Mouse (Mus musculus) adrenal gland, postnatal 4 days (tissue): ENCODE data around the gene Capn5. TPM values are rescaled to one million over a fixed set of nuclear protein-coding genes. Genes with fewer than 3 reads are reported as not detected.

ENCODE experiments used
- DNase-seq, 2 experiments: peaks; one replicate each; pipeline ENCODE4 v3.0.0; 2021 to 2022; ENCODE audit warnings: low spot score in 2 of 2, mixed read lengths in 2 of 2
- total RNA-seq, 2 experiments: library from RNA; stranded (reverse); gene quantifications; 2 replicates each; pipeline ENCODE4 v1.2.3; 2021

Capn5 gene
- total RNA-seq, 2 experiments from 2014 or later: 15.6 to 18.7 TPM

DNA sequence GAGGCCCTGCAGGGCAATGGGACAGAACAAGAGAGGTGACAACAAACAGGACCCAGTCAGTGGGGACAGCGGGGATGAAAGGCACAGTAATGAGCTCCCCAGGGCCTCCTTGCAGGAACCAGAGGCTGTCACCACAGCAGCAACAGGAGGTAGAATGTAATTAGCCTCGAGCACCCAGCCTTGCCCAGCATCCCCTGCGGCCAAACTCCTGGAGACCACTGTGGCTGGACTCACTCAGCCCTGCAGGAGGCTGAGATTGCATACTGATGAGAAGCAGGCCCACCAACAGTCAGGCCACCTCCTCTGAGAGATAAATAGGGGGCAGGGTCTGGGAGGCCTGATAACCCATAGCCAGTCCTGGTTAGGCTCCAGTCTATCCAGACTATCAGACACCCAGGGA is 28.3 kb downstream of the Capn5 start:
- no peak for DNase-seq

DNA sequence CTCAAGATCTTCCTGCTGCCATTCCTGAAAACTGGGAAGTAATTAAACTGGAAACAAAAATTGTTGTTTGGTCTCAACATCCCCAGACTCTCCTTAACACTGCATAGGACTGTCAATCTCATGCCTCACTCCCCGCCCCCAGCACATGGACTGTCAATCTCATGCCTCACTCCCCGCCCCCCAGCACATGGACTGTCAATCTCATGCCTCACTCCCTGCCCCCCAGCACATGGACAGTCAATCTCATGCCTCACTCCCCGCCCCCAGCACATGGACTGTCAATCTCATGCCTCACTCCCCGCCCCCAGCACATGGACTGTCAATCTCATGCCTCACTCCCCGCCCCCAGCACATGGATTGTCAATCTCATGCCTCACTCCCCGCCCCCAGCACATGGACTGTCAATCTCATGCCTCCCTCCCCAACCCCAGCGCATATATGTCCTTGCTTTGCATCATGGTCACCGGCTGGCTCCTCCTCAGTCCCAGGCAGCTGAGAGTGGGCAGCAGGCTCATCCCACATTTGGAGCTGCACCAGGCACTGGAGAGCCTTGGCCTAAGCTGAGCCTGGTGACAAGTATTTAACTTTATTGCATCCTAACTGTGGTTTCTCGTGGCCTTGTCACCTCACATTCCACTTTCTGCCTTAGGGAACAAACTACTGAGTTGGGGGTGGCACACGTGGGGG is 29.2 kb downstream of the Capn5 start:
- no peak for DNase-seq

DNA sequence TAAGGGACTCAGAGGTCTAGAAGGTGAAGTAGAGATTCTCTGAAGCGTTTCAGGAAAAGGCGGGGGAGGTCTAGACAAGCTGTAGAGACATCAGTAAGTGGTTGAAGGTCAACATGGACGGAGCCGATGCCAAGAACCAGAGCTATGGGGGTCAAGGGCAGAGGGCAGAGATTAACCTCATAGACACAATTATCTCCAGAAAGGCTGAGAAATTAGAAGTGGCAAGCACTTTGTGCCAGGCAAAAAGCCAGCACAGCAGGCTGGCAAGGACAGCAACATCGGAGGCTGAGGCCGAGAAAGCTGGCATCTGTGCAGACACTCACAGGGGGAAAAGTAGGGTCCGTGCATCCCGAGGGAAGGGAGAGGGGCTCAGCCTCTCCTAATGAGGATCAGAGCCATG is 30.3 kb downstream of the Capn5 start:
- peak in 1 of 2 experiments; percentile 28 for DNase-seq

DNA sequence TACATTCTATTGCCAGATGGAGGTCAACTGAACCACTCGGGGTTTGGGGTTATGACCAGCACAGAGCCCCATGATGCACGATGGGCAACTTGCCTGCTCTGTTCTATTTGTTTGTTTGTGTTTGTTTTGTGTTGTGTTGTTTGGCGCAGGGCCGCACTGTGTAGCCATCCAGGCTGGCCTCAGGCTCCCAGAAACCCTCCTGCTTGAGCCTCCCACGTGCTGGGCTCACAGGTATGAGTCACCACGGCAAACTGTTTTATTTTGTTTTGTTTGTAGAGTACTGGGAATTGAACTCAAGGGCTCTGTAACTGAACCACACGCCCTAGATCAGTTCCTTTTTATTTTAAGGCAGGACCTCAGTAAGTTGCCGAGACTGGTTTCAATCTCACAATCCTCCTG is 31.6 kb downstream of the Capn5 start:
- DNase-seq: no peak

DNA sequence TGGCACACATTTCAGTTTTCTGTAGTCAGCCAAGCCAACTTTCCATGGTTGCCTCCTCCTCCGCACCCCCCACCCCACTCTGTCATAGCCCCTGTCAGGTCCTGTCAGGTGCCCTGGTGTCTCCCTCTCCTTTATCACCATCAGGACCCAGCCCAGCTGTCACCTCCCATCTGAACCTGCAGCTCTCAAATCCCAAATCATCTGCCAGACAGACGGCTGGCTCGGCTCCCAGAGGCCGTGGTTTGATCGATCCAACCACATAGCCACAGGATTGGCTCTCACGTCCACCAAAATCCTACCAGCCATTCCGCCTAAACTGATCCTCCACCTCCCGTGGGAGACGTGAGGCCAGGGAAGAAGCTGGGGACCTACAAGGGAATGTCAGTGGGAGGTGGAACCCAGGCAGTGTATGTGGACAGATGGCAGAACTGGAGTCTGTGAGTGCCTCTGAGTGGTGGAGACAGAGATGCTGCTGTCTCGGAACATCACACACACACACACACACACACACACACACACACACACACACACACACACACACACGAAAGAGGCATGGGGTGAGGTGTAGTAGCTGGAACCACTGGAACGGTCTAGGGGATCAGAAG is 32.1 kb downstream of the Capn5 start:
- no peak for DNase-seq

DNA sequence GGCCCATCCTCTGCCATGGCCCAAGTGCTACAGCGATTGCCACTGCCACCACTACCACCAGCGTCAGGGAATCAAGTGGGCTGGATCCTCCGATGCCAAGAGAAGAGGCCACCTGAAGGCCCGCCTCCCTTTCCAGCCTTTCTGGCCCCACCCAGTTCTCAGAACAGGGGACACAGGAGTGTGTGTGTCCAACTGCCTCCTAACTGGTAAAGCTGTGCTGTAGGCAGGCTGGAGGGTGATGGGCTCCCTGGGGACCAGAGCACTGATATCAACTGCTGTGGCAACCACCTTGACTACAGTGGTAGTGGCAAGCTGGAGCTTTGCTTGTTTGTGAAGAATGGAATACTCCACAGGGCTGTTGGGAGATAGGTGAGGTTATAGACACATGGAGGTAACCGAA is 32.7 kb downstream of the Capn5 start, which contains the start of gene Omp:
TSS of gene Omp (minus strand) at position 101 of the 400 bp plus-strand sequence.
- DNase-seq: no peak

DNA sequence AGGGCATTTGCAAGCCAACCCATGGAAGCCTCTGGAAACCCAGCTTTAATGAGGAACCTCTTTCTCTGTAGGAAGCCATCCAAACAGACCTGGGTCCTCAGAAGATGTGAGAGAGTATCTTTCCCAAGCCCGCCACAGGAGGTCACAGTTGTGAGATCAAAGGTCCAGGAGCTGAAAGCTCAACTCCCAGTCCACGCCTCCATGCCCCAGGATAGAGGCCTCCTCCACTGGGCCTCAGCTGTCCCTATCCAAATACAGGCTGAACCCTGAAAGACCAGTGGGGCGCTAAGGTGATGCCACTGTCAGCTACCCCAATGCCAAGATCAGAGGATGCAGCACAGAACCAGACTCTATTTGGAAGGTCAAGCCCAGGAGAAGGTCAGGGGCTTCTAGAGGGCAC is 35.4 kb downstream of the Capn5 start:
- no peak for DNase-seq

DNA sequence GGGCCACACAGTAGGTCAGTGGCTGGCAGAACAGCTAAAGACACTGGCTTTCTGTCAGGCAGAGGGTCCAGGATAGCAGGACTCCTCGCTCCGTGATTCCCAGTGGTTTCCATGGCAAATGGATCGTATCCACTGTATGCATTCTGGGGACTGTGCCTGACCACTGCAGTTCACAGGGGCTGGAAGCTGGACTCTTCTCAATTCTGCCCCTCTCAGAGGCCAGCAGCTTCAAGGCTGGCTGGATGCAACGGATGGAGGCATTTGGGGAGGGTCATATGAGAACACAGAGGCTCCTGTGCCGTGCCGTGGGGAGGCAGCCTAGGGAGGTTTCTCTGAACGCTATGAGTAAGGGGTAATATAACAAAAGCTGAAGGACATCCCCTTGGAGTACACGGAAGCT is 35.8 kb downstream of the Capn5 start:
- DNase-seq: no peak

DNA sequence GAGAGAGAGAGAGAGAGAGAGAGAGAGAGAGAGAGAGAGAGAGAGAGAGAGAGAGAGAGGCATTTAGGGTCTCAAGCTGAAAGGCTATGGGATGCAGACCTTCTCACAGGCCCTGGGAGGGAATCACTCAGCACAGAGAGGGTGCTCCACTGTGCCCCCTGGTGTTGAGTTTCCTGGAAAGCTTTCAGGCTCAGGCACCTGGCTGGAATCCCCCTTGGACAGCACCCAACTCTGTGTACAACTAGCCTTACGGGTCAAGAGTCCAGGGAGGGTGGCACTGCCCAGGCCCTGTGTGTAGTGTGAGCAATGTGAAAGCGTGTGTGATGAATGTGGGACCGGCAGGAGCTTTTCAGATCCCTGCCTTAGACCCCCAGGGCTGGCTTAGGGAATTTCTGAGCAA is 36.9 kb downstream of the Capn5 start:
- DNase-seq: no peak

DNA sequence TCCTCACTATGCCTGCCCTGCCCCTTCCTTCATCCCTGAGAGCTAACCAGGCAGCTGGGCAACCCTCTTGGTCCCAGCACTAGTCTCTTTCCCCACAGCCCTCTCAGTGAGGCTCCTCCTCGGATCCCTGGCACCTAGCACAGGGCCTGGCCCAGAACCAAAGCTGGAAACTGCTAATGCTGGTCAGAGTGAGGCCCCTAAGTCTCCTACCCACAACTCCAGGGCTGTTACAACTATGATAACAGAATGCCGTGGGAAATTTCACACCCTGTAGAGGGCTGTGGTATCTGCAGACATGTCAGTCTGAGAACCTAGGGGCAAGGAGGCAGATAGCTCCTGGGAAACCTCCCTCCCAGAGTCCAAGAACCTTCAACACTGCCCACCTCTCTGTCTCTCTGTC is 37.5 kb downstream of the Capn5 start:
- no peak for DNase-seq

DNA sequence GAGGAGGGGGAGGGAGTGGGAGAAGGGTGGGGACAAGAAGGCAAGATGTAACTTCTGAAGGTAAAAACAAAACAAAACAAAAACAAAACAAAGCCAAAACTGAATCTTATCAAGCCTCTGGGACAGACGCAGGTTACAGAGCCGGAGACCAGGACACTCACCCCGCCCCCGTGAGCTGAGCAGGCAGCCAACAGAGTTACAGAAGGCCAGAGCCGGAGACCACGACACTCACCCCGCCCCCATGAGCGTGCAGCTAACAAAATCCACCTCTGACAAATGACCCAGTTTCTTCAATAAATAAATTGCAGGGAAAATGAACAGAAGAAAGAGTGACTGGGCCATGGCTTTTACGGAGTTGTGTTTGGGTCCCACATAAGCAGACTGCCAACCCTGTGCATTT is 38.9 kb downstream of the Capn5 start:
- no peak for DNase-seq

DNA sequence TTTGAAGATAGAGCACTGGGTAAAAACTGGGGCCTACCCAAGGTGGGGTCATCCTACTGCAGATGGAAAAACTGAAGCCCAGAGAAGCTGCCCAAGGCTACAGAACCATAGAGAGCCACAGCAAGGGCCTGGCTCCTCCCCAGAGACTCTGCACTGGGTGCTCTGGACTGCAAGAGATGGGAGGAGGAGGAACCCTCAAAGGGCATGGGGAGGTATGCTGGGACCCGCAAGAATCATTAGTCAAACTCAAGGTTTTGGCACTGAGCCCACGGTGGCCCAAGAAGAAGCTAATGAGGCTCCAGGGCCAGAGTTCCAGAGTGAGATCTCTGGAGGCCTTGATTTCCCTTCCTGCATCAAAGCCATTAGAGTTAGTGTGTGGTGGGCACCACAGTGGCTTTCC is 40.1 kb downstream of the Capn5 start:
- no peak for DNase-seq

DNA sequence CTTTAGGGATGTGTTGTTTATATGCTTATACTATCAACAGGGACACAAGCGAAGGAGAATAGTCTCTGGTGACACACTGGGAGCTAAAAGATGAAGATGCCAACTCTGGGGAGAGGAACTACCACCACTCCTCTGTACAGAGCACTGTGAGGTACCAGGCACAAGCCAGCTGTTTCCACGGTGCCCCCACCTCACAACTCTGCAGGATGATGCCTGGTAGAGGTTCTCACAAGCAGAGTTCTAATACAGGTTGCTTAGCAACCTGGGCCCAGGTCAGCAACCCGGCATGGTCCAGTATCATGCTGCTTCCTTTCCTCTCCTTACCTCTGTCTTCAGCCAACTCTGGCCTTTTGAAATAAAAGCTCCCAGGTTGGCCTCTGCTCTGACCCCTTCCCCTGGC is 40.5 kb downstream of the Capn5 start:
- DNase-seq: no peak

DNA sequence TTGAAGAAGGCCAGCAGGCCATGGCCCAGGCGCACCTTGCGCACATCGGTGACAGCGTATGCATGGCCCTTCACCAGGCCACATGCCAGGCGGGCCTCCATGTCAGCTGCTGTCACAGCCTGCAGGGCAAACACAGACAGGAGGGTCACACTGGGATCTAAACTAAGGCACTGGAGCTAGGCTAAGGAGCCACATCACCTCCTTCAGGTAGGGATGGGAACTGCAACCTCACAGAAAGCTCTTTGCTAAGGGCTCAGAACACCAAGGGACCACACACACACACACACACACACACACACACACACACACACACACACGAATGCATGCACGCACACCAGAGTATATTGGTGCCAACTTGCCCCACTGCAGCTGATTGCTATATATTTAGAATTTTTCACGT is 46.3 kb downstream of the Capn5 start:
- DNase-seq: no peak

DNA sequence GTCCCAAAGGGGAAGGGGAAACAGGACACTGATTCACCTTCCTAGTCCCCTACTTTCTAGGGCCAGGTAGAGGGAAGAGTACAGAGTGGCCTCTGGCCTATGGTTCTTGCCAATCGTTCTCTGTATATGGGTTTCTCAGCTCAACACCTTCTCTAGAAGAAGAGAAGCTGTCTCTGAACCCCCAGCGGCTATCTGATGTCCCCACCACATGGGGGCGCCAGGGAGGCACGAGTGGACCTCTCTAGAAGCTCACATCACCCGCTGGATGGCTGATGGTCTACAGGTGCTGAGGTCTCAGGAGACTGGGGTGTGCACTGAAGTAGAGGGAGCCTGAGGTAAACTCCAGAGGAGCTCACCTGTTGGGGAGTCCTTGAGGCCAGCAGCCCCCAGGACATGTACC is 52.6 kb downstream of the Capn5 start:
- DNase-seq: no peak

DNA sequence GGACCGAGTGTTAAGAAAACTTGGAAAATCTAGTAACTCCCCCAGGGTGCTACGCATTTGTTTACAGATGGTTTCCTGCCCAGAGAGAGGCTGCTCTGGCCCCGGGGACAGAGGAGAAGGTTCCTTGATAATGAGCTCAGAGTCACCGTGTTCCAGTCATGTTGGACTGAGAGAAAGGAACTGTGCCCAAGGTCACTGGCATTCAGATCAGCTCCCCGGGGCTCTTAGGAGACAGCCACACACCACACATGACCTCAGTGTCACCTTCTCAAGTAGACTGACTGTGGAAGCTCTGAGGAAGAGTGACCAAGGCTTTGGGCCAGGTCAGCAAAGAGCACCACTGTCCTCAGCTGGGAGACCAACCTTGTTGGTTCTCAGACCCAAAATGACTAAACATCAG is 53.4 kb downstream of the Capn5 start:
- DNase-seq: no peak

DNA sequence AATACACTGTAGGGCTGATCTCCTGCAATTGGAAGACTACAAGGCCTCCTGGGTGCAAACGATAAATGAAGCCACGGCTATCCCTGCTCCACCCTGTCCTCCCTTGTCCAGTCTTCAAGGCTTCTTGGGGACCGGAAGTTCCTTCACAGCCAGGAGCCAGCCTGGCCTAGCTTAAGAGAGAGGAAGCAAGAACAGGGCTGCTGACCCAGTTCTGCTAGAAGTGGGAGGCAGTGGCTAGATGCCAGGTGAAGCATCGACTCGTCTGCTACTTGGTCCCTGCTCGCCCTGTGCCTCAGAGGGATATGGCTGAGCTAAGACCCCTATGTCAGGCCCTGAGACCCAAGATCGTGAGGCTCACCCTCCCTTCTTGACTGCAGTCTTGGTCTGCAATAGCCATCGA is 56.4 kb downstream of the Capn5 start:
- no peak for DNase-seq

DNA sequence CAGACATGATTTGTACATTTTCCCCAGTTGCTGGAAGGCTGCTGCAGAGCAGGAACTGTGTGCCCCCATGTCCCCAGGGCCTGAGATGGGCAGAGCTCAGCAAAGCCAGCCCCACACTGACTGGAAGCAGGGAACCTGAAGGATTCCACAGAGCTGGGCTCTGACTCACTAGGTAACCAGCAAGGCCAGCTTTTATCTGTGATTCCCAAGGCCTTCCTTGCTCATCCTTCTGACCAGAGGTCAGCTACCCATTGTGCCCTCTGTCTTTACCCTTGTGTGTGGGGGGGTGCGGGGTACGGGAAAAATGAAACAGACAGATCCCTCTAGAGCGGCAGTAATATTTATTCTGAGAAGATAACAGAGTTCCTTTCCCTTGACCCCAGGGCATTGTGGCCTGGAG is 56.8 kb downstream of the Capn5 start:
- DNase-seq: peak in 1 of 2 experiments; percentile 43

DNA sequence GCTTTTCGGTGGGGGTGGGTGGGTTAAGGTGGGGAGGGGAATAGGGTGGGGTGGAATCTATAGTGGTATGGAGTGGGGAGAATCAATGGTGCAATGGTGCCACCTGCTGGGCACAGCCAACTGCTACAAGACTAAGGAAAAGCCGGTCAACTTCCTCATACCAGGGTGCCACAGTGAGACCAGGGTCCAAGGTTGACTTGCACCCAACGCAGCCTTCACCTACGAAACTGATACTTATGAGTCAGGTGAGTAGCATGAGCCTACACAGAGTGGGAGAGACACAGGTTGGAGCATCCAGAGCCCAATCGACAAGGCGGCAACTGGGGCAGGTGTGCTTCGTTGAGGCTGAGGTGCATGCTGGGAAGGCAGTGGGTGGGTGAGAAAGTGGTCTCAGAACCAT is 57.7 kb downstream of the Capn5 start:
- peak; percentile 45 to 57 for DNase-seq

DNA sequence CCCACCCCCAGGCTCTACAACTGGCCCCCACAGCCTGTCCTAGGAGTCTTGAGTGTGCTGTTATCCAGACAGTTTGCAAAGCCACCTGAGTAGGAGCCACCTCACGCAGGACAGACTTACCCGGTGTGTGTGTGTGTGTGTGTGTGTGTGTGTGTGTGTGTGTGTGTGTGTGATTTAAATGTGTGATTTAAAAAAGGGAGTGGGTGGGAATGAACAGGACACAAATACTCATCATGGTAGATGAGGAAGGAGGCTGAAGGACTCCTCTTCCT is 58.2 kb downstream of the Capn5 start:
- no peak for DNase-seq

DNA sequence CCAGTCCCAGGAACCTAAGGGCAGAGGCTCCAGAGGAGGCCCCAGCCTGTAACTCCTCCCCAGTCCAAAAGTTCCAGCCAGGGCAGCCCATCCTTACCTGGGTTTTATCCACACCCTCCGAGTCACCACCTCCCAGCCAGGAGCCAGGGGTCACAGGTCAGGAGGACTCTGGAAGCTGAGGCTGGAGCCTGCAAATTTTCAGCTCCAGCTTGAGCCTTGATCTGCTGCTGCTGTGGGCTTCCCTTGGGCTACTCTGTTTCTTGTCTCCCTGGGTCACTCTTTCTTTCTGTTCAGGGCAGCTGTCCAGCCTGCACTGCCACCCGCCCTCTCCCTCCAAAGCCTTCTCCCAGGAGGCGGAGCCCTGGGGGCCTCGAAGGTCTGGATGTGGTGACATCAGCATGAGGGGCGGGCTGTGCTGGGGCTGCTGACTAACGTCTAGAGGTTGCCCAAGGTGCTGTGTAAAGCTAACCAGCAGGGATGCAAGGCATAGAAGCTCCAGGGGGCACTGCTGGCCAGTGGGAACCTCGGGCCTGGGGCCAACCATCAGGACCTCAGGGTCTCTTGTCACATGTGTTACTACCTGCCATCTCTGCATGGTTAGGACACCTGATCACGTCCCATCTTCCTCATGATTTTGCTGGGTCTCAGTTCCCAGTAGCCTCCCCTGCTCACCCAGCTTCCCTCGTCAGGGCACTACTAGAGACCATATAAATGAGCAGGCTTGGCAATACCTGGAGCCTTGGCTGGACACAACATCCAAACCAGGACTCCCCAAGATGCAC is 58.7 kb downstream of the Capn5 start, which contains the start of gene Myo7a:
TSS of gene Myo7a (minus strand) at position 346 of the 782 bp plus-strand sequence.
- peak in 1 of 2 experiments; percentile 66 for DNase-seq

DNA sequence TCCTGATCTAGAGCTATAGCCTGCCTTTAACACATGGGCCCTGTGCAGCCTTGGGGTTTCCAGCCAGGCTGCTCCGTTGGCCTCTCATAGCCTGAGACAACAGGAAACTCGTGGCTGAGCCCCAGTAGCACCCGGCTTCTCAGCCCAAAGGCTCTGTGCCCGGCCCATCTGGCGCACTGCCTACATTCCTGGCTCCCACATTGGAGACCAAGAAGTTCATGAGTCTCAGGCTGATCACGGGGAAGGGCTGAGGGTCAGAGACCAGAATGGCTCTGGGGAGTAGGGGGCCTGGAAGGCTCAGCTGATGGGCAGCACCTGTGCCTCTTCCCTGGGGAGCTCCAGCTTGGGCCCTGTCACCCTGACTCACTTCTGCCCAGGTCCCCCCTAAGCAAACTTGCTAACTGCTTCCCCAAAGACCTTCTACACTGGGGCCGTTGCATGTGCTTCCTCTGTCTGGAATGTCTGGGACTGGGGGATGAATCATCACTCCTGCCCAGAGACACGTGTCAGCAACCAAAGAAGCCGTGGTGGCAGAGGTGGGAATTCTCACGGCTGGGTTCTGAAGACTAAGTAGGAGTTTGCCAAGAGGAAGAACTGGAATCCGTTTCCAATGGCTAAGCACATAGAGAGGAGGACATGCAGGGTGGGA is 60.9 kb downstream of the Capn5 start:
- no peak for DNase-seq
